Mouse (Mus musculus) forebrain, embryonic 10.5 days (tissue): ENCODE results near the gene Spag9. TPM values are rescaled to one million over a fixed set of nuclear protein-coding genes. Genes with fewer than 3 reads are reported as not detected.

Source experiments
- DNase-seq: peaks from one replicate; pipeline ENCODE4 v3.0.0-alpha.2; 2017; ENCODE audit warnings: low spot score; ENCODE audit errors: extremely low spot score
- H3K27ac ChIP-seq: fragments of 300-500 bp; sonication (generic); 2 replicates; pipeline ENCODE4 v1.5.1; 2016; ENCODE audit warnings: mild to moderate bottlenecking
- H3K27me3 ChIP-seq: fragments of 300-500 bp; sonication (generic); 2 replicates; pipeline ENCODE4 v1.6.1; 2016; ENCODE audit warnings: mild to moderate bottlenecking; ENCODE audit not compliant: poor library complexity, severe bottlenecking
- H3K36me3 ChIP-seq: fragments of 300-500 bp; sonication (generic); replicated peaks from 2 replicates; pipeline ENCODE4 v1.6.1; 2016; ENCODE audit warnings: mild to moderate bottlenecking, moderate library complexity
- H3K4me1 ChIP-seq: fragments of 300-500 bp; sonication (generic); 2 replicates; pipeline ENCODE4 v1.6.1; 2016
- H3K4me3 ChIP-seq: fragments of 300-500 bp; sonication (generic); 2 replicates; pipeline ENCODE4 v1.5.1; 2016; ENCODE audit warnings: mild to moderate bottlenecking, moderate library complexity
- H3K9me3 ChIP-seq: fragments of 300-500 bp; sonication (generic); 2 replicates; pipeline ENCODE4 v1.6.1; 2016; ENCODE audit warnings: mild to moderate bottlenecking, moderate library complexity
- WGBS: fragments of 180-500 bp; shearing (Covaris S2); methylation state at CpG from one replicate; pipeline ENCODE4 v1.1.7; 2016; 5-methylcytosine and 5-hydroxymethylcytosine counted together
- polyA plus RNA-seq: library from polyadenylated mRNA; unstranded; fragments of >200 nt; fragmentation: Nextera tagmentation; extraction: Ambion mirVana; gene quantifications from 2 replicates; pipeline ENCODE4 v1.2.1, GENCODE M21; 2016

Gene Spag9
- polyA plus RNA-seq, 1 experiment from 2014 or later = 51.3 TPM

DNA sequence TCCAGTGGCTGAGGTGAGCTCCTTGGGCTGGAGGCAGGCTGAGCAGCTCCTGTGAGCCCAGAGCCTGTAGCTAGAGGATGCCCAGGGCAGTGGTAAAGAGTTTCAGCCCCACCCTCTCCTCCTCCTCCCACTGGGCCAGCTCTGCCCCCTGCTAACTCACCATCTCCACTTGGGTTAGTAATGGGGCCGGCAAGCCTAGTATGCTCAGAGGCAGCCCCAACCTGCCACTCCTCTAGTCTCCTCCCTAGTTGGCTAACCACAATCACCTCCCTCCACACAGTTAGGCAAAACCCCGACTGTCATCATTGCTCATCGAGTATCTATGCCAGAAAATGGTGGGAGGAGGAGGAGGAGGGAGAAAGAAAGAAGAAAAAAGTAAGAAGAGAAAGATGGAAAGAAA, 145.7 kb downstream of the Spag9 start:
- no peaks in the 10 kb centered on the region; the same call in 1 of the 2 replicates for H3K27me3 ChIP-seq
- no peak overlapping the region for H3K27ac ChIP-seq
- H3K4me1 ChIP-seq = peaks cover 37% of the 10 kb centered on the region
- no peaks in the 10 kb centered on the region for H3K9me3 ChIP-seq
- H3K4me3 ChIP-seq = no peak overlapping the region
- 62% methylated on average over 3 of the region's 3 CpGs for WGBS
- H3K36me3 ChIP-seq = no peaks in the 10 kb centered on the region
- DNase-seq = no peak

DNA sequence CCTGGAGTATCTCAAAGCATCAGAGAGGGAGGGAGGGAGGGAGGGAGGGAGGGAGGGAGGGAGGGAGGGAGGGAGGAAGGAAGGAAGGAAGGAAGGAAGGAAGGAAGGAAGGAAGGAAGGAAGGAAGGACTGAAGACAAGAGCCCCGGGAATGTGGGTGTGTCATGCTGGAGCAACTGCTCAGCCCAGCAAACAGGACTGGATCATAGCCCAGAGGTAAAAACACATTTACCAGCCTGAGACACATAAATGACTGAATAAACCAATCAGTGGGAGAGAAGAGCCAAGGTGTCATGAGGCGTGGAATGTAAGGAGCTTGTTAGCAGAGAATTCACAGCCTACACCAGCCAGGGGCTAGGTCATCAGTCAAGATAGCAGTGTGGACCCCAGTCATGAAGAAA, 147.4 kb downstream of the Spag9 start:
- no peak for DNase-seq
- 81% methylated on average over 2 of the region's 2 CpGs for WGBS
- Histone ChIP-seq H3K27me3 (peaks cover 14% of the 10 kb centered on the region), H3K4me1 (peaks cover 27% of the 10 kb centered on the region), H3K36me3 (no peaks in the 10 kb centered on the region), H3K27ac (0 out of 2 replicates have a peak overlapping the region, but pooled peaks have one; percentile 40), H3K4me3 (no peak overlapping the region), H3K9me3 (no peaks in the 10 kb centered on the region)

DNA sequence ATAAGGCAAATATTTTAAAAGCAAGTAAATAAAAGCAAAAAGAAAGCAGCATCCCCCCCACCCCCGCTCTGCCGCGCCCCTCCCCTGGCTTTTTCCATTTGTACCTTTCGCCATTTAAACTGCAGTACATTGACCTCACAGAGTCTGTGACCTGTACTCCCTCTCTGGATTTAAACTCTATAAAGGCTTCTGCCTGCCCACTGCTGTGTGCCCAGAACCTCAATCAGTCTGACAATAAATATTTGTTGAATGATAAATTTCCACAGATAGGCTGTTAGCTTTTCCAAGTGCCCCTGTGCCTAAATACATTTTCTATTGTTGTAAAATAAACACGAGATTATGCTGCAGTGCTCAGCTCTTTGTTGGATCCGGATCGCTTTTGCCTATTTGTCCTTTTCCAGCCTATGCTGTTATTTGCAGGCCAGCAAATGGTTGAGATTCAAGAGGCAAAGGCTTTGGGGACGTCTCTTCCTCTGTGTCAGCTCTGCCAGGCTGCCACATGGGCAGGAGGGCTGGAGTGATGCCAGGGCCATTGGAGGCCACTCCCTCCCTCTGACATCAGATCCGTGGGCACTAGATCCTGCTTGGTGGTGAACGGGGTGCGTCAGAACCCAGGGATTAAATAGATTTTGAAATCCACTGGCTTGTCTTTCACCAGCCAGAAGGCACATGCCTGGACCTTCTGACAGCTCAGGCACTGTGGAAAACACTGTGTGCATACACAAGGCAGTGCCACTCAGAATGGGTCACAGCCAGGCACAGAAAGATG, 149.1 kb downstream of the Spag9 start:
- H3K4me1 ChIP-seq = peaks cover 32% of the 10 kb centered on the region
- WGBS = 84% methylated on average over 11 of the region's 11 CpGs
- no peaks in the 10 kb centered on the region for H3K9me3 ChIP-seq
- no peaks in the 10 kb centered on the region for H3K36me3 ChIP-seq
- DNase-seq = no peak
- peak overlapping the region; percentile 40; the same call in 1 of the 2 replicates for H3K27ac ChIP-seq
- peaks cover 26% of the 10 kb centered on the region for H3K27me3 ChIP-seq
- no peak overlapping the region for H3K4me3 ChIP-seq

DNA sequence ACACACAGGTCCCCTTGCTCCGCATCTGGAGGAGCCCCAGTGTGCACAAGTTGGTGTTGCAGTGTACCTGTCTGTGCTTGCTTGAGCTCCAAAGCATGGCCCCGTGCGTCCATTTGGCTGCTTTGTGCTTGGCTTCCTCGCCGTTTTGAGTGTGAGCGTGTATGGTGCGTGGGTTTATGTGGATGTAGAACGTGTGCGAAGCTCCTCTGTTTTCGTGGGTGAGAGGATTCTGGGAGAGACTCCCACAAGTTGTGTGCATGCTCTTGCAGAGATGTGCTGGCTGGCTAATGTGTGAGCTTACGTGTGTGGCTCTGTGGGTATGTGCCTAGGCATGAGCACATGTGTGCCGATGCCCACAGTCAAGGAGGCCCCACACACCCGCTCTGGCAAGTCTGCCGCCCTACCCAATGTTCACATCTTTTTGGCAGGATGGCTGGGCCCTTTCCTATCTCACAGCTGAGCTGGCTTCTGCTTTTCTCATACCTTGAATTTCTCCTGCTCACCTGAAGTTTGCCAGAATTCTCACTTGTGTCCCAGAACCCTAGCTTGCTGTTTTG, 150.2 kb downstream of the Spag9 start:
- Histone ChIP-seq H3K9me3 (no peaks in the 10 kb centered on the region), H3K27me3 (peaks cover 38% of the 10 kb centered on the region), H3K4me1 (peaks cover 38% of the 10 kb centered on the region), H3K36me3 (no peaks in the 10 kb centered on the region), H3K4me3 (no peak overlapping the region), H3K27ac (peak overlapping the region; percentile 25; the same call in 1 of the 2 replicates)
- WGBS = 92% methylated on average over 14 of the region's 14 CpGs
- DNase-seq = no peak

DNA sequence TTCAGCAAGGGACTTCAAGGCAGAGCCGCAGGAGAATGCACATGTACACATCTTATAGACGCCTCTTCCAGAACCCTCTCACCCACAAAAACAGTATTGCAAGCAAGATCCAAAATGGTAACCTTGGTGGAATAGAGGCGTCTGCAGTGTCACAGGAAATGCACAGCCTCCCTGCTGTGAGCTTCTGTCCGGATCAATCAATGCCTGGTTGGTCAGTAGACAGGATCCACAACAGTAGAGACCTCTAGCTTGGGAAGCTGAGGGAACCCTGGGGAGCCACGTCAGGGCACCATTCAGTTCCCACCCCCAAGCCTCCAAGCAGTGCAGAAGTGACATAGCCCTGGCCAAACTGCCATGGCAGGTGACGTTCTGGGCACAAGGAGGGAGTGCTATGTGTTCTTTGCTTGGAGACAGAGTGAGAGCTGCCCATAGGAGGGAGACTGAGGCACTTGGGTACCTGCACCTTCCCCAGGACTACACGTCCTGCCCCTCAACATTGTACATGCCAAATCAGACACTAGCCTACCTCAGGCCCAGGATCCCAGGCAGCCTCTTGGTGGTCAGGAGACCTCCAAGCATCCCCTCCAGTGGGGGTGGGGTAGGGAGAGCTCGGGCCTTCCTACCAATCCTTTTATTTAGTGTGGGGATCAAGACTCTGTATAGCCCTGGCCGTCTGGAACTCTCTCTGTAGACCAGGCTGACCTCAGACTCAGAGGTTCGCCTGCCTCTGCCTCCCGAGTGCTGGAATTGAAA, 151.0 kb downstream of the Spag9 start:
- H3K4me3 ChIP-seq = no peak overlapping the region
- no peak for DNase-seq
- H3K36me3 ChIP-seq = no peaks in the 10 kb centered on the region
- H3K9me3 ChIP-seq = no peaks in the 10 kb centered on the region
- peaks cover 42% of the 10 kb centered on the region for H3K4me1 ChIP-seq
- peaks cover 46% of the 10 kb centered on the region for H3K27me3 ChIP-seq
- H3K27ac ChIP-seq = no peak overlapping the region
- whole genome bisulfite sequencing = 76% methylated on average over 11 of the region's 11 CpGs

DNA sequence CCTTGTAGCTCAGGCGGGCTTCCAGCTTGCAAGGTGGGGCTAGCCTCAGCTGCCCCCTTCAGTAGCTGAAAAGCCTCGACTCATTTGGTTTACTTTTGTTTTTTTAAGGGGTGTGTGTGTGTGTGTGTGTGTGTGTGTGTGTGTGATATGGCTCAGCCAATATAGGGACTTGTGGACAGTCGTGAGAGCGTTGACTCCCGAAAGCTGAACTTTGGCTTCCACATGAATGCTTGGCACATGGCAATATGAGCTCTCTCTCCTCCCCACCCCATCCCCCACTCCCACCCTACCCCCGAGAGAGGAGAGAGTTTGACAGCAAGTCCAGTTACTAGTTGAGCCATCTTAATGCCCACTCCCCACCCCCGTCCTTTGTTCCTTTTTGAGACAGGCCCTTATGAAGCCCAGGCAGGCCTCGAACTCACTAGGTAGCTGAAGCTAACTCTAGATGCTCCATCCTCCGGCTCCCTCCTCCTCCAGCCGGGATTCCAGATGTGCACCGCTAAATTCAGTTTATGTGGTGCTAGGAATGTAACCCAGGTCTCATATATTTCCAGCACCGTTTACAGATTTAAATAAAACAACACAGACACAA, 152.3 kb downstream of the Spag9 start:
- Histone ChIP-seq H3K27ac (no peak overlapping the region), H3K36me3 (no peaks in the 10 kb centered on the region), H3K9me3 (no peaks in the 10 kb centered on the region), H3K27me3 (peaks cover 49% of the 10 kb centered on the region), H3K4me3 (no peak overlapping the region), H3K4me1 (peaks cover 42% of the 10 kb centered on the region)
- WGBS = 48% methylated on average over 12 of the region's 12 CpGs
- no peak for DNase-seq

DNA sequence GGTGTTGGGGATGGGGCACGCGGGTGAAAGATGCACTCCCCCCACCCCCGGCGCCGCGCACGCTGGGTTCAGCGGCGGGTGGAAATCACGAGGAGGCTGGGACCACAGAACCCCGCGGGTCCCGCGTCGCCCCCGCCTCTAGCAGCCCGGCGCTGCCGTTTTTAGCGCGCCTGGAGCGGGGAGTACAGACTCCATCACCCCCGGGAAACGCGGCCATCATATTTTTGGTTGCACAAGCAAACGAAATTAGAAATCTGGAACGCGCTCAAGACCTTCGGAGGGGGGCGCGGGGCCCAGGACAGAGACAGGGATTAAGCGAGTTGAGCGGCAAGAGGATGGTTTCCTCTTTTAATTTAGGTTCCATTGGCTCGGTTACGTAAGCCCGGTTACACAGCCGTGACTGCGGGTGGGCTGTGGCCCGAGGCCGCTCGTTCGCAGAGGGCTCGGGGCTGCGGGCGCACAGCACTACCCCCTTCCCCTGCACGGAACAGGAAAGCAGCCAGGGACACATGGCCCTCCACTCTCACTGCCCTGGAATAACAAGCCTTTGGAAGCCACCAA, 153.1 kb downstream of the Spag9 start:
- WGBS = under 1% methylated on average over 46 of the region's 46 CpGs
- Histone ChIP-seq H3K9me3 (no peaks in the 10 kb centered on the region), H3K27ac (peak overlapping the region; percentile 89), H3K4me3 (peak overlapping the region; percentile 61), H3K4me1 (peaks cover 42% of the 10 kb centered on the region), H3K27me3 (peaks cover 49% of the 10 kb centered on the region), H3K36me3 (no peaks in the 10 kb centered on the region)
- DNase-seq = peak; percentile 57

DNA sequence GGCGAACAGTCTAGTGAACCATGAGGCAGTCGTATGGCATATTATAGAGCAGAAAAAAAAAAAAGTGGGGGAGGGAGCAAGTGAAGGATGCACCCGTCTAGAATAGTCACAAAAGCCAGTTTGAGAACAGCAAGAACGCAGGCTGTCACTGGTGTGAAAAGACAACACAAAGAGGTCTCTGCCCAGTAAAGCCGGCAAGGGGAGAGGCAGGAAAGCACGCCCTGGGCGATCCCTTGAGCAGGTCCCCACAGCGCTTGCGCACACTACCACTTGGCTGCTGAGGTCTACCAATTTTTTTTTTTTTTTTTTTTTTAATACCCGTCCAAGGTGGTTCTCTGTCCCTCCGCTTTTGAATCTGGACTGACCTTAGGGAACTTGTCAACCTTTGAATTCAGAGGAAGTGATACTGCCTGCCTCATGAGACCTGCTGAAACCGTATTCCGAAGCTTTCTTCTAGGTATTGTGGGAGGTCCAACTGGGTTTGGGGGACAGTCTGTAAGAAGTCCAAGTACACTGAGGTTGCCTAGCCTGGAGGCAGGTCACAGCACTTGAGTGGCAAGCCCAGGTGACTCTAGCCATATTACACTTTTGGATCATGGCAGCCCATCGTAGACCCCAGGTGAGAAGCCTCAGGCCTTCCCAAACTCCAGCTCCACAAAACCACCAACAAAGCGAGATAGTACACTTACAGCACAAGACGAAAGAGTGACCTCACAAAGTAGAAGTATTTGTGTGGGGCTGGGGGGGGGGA, 153.8 kb downstream of the Spag9 start:
- peak; percentile 58 for DNase-seq

DNA sequence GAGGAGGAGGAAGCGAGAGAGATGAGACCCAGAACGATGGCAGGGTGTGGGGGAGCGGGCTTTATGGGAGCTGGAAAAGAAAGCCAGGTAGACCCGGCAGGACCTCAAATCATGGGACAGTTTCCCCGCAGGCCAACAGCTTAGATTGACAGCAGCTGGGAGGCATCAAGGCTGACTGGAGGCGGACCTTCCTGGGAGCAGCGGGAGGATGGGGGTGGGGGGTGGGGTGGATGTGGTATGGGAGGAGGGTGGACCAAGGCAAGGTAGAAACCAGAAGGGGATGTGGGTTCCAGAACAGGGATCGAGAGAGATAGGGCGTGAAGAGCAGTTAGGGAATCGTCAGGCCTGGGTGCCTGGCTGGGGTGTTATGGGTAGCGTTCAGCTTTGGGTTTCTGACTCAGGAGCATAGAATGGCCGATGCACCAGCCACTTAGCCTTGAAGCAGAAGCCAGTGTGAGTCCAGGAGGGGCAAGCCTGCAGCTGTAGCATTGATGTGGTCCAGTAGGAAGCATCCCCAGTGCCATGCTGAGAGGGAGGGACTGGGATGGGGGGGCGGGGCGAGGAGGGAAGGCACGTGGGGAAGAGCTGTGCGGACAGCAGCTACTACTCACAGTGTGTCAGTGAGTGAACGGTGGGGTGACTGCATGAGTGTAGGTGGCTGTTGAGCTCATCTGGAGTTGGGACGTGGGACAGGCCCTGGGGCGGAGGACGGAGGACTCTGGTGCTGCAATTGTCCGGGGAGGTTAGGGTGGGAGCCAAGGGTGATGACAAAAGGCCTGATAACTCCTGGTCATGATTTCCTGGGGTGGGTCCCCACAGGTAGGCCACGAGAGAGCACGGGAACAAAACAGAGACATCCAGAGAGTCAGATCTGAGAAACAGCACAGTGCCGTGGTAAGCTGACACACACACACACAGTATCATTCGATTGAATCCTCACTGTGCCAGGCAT, 154.9 kb downstream of the Spag9 start:
- H3K27ac ChIP-seq = peak overlapping the region; percentile 62; the same call in 1 of the 2 replicates
- H3K9me3 ChIP-seq = no peaks in the 10 kb centered on the region
- H3K4me1 ChIP-seq = peaks cover 37% of the 10 kb centered on the region
- H3K4me3 ChIP-seq = peak overlapping the region; percentile 16; the same call in 1 of the 2 replicates
- 32% methylated on average over 25 of the region's 25 CpGs for WGBS
- no peaks in the 10 kb centered on the region for H3K36me3 ChIP-seq
- H3K27me3 ChIP-seq = peaks cover 49% of the 10 kb centered on the region
- DNase-seq = no peak

More for the DNA sequence above, 153.8 kb downstream of the Spag9 start:
- 20% methylated on average over 16 of the region's 16 CpGs for WGBS
- H3K27ac ChIP-seq = peak overlapping the region; percentile 89
- H3K4me1 ChIP-seq = peaks cover 38% of the 10 kb centered on the region
- H3K36me3 ChIP-seq = no peaks in the 10 kb centered on the region
- H3K27me3 ChIP-seq = peaks cover 49% of the 10 kb centered on the region
- H3K4me3 ChIP-seq = peak overlapping the region; percentile 61
- no peaks in the 10 kb centered on the region for H3K9me3 ChIP-seq

DNA sequence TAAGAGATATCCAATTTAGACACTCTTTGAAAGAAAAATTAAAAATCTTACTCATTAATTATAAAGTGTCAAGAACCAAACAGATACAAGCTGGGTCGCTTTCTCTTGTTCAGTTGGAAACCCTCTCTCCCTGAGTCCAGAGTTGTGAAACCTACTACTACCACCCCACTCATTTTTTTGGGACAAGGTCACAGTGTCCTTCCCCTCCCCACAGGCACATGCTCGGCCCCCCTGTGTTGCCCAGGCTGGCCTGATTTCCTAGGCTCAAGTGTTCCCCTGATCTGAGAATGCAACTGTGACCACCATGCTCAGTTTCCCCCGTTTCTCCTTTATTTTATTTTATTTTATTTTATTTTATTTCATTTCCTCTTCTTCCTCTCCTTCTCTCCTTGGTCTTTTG, 158.3 kb downstream of the Spag9 start:
- H3K27ac ChIP-seq = no peak overlapping the region
- DNase-seq = no peak
- H3K27me3 ChIP-seq = peaks cover 28% of the 10 kb centered on the region
- 89% methylated on average over 3 of the region's 3 CpGs for WGBS
- no peaks in the 10 kb centered on the region for H3K36me3 ChIP-seq
- peaks cover 33% of the 10 kb centered on the region for H3K4me1 ChIP-seq
- H3K9me3 ChIP-seq = no peaks in the 10 kb centered on the region
- H3K4me3 ChIP-seq = no peak overlapping the region

DNA sequence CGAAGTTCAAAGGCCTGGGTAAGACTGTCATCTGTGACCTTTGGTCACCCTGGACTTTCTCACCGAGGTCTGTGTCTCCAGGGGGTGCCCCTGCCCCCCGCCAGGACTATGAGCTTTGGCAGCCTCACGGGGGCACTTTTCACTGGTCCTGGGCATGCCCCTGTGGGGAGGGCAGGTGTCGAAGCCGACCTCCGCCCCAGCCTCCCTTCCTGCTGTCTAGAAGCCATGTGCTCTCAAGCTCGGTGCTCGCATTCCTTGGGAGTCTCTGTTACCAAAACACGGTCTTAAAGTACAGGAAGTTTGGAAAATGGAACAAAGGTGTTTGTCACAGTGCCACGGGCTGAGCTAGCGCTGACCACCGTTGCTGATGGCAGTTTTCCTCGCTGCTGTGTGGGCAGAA, 162.6 kb downstream of the Spag9 start:
- peak overlapping the region; percentile 97 for H3K27ac ChIP-seq

More for the DNA sequence above, 162.6 kb downstream of the Spag9 start:
- Histone ChIP-seq H3K4me1 (peaks cover 51% of the 10 kb centered on the region), H3K4me3 (no peak overlapping the region), H3K9me3 (no peaks in the 10 kb centered on the region), H3K27me3 (no peaks in the 10 kb centered on the region), H3K36me3 (no peaks in the 10 kb centered on the region)
- 53% methylated on average over 14 of the region's 14 CpGs for WGBS
- no peak for DNase-seq
